Mouse (Mus musculus): ENCODE measurements around the gene Vmn1r50.
"Not testable (repeated sequence)": the region's sequence is repeated elsewhere in the genome, so short reads cannot be mapped to it uniquely, and the experiment has no call there.

The Vmn1r50 gene

GRCm38 (mm10) chr6:90101130-90101529 lies at the start of gene Vmn1r50:
Gene Vmn1r50 (plus strand): TSS chr6:90101430.
- no peak for DNase-seq (ENCODE audit: low read depth)

- no peak for DNase-seq (ENCODE audit: low read depth)
Observed at GRCm38 (mm10) chr6:90078406-90078805, 22.8 kb upstream of the Vmn1r50 start, which contains the start of gene Vmn1r49. Gene Vmn1r49 (minus strand): TSS chr6:90078506.

DNA sequence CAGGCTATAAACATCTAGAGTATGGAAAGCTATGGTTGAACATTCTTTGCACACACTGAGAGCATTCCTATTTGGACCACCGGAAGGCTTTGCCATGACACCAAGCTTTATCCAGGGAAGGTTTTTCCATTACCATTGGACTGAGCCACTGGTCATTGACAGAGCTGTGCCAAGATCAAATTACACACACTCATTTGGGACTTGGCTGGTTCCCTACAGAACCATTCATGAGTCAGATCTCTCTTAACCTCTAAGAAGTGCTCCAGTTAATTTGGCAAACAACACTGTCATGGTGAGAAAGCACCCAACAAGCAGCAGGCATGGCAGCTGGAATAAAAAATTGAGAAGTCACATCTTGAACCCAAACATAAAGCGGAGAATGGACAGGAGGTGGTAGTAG lies 664 bp upstream of the Vmn1r50 start:
- DNase-seq (ENCODE audit: low read depth), result no peak

DNA sequence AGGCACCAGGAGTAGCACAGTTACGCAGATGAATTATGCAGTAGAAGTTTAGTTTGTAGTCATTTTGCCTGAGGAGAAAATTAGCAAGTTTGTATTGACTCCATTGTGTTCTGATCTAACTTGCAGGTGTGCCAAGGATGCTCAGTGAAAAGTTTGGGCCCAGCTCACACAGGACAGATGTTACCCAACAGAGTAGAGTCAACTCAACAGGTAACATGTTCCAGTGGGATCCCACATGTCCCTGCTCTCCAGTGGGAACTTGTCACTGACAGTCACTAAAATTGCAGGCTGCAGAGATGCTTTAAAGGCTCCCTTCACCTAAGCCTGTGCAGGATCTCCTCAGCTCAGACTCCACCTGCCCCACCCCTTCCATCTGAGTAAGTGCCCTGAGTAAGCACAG lies 21.1 kb downstream of the Vmn1r50 start, which contains the start of gene Vmn1r51:
Gene Vmn1r51, plus strand, starts transcription at position 301 of the 400 bp plus-strand sequence.
- not testable (repeated sequence) for DNase-seq (ENCODE audit: low read depth)

All from c-Kit-positive CD71-positive TER-119-negative erythroid progenitor cells, embryonic 14.5 days (primary cell).